In genomic region chr8:4800524-4801122, GRCm38 (mm10) we compare ENCODE assay signal across 8 mouse cellular contexts. TPM values are rescaled to one million over a fixed set of nuclear protein-coding genes. Genes with fewer than 3 reads are reported as not detected.
DNase-seq lines count a peak whose midpoint lies in the region; ATAC-seq lines count a peak whose summit lies in the region.

No protein-coding gene starts in this region.

- no peaks in the 10 kb centered on the region for H3K27me3 ChIP-seq in forebrain, embryonic 15.5 days
- H3K27me3 ChIP-seq in stomach, embryonic 16.5 days (ENCODE audit: control insufficient read depth, insufficient read depth, low read length), result no peaks in the 10 kb centered on the region

- no peaks in the 10 kb centered on the region for H3K36me3 ChIP-seq in forebrain, embryonic 15.5 days
- H3K36me3 ChIP-seq in stomach, embryonic 16.5 days (ENCODE audit: control insufficient read depth, insufficient read depth, low read length), result no peaks in the 10 kb centered on the region

- DNase-seq in cerebellum, postnatal 10 days, result peak; percentile 74 to 80
- no peak for DNase-seq in cerebellum, adult 11 months
- peak; percentile 41 for DNase-seq in urinary bladder, postnatal 14 days (ENCODE audit: low spot score)
- no peak for DNase-seq in urinary bladder, postnatal 4 days (ENCODE audit: low spot score in 2 of 2)
- peak; percentile 15 to 29 for DNase-seq in layer of hippocampus, postnatal 14 days (ENCODE audit: low spot score in 2 of 2)
- peak; percentile 47 for DNase-seq in mesoderm, embryonic 11.5 days (ENCODE audit: low read depth, low spot score)

- 52% methylated on average over 19 of the region's 19 CpGs for WGBS in forebrain, embryonic 15.5 days
- WGBS in stomach, embryonic 16.5 days, result 50% methylated on average over 19 of the region's 19 CpGs

- no peak overlapping the region for H3K27ac ChIP-seq in forebrain, embryonic 15.5 days (replicated peaks)
- H3K27ac ChIP-seq in stomach, embryonic 16.5 days (ENCODE audit: low read length), result no peak overlapping the region

- H3K9me3 ChIP-seq in forebrain, embryonic 15.5 days, result no peaks in the 10 kb centered on the region
- H3K9me3 ChIP-seq in stomach, embryonic 16.5 days (replicated peaks; ENCODE audit: control insufficient read depth, low read length), result no peaks in the 10 kb centered on the region

- H3K4me1 ChIP-seq in forebrain, embryonic 15.5 days, result no peaks in the 10 kb centered on the region
- H3K4me1 ChIP-seq in stomach, embryonic 16.5 days (ENCODE audit: control insufficient read depth, insufficient read depth, low read length), result no peaks in the 10 kb centered on the region

- no peak overlapping the region for H3K4me3 ChIP-seq in forebrain, embryonic 15.5 days
- H3K4me3 ChIP-seq in stomach, embryonic 16.5 days (replicated peaks; ENCODE audit: low read length), result no peak overlapping the region

- peak; percentile 55 for ATAC-seq in forebrain, embryonic 15.5 days (replicated peaks)
- peak; percentile 25; the same call in 1 of the 2 replicates for ATAC-seq in stomach, embryonic 16.5 days (ENCODE audit: insufficient read depth, low FRiP score)

- H3K4me2 ChIP-seq in forebrain, embryonic 15.5 days (replicated peaks), result no peak overlapping the region
- H3K4me2 ChIP-seq in stomach, embryonic 16.5 days (ENCODE audit: low read depth, low read length), result no peak overlapping the region

- H3K9ac ChIP-seq in forebrain, embryonic 15.5 days (replicated peaks), result no peak overlapping the region
- no peak overlapping the region for H3K9ac ChIP-seq in stomach, embryonic 16.5 days (ENCODE audit: low read length)

RNA-seq across cellular contexts. Expression of gene Shcbp1, which starts 21.3 kb away (rescaled TPM):
- 29.3 and 31.5 TPM in 2 replicates for polyA plus RNA-seq in forebrain, embryonic 15.5 days (2015; fragmentation: Nextera tagmentation; extraction: Ambion mirVana)
- total RNA-seq in layer of hippocampus, postnatal 14 days (2021), result 1 to 10 TPM; 1.3 to 1.4 TPM
- 58.4 and 60.9 TPM in 2 replicates for polyA plus RNA-seq in stomach, embryonic 16.5 days (2015; fragmentation: Nextera tagmentation; extraction: Ambion mirVana)

Comparison
In these comparisons a context has a peak if more than half of its experiments do, and no peak if none do; other contexts are left out.
1. DNase-seq: peak in cerebellum, postnatal 10 days (2 of 2), urinary bladder, postnatal 14 days (single experiment), layer of hippocampus, postnatal 14 days (2 of 2) and mesoderm, embryonic 11.5 days (single experiment); none in cerebellum, adult 11 months (single experiment) and urinary bladder, postnatal 4 days (0 of 2).